Mouse (Mus musculus) left cerebral cortex, adult 9 months (tissue): ENCODE measurements at regions not wholly inside any gene's neighbourhood (a gene's known extent, or its start where the extent isn't known, plus 50 kb on each side); places are given as distances from the start of the nearest gene placed in this dataset.
"Not testable (repeated sequence)": the region's sequence is repeated elsewhere in the genome, so short reads cannot be mapped to it uniquely, and the experiment has no call there.

Experiments
- DNase-seq, 2 experiments: peaks; one replicate each; pipeline ENCODE4 v3.0.0; 2022; ENCODE audit warnings: low spot score in 2 of 2

GRCm38 (mm10) chr15:19458485-19458884 is 639.7 kb downstream of the Cdh10 start:
- no peak for DNase-seq

- DNase-seq = peak in 1 of 2 experiments; percentile 10
Observed at GRCm38 (mm10) chr15:19473521-19473920, 654.8 kb downstream of the Cdh10 start.

GRCm38 (mm10) chr15:19493556-19493955 is 674.8 kb downstream of the Cdh10 start:
- DNase-seq = not testable (repeated sequence)

- DNase-seq = no peak
Observed at GRCm38 (mm10) chr15:19519377-19519776, 700.6 kb downstream of the Cdh10 start.

GRCm38 (mm10) chr15:19540676-19541075 is 721.9 kb downstream of the Cdh10 start:
- no peak for DNase-seq

GRCm38 (mm10) chr15:19549757-19550156 is 731.0 kb downstream of the Cdh10 start:
- no peak for DNase-seq

GRCm38 (mm10) chr15:19584769-19585168 is 766.0 kb downstream of the Cdh10 start:
- no peak for DNase-seq

GRCm38 (mm10) chr15:19585281-19585680 is 766.5 kb downstream of the Cdh10 start:
- DNase-seq = no peak

GRCm38 (mm10) chr15:19593746-19594145 is 775.0 kb downstream of the Cdh10 start:
- peak in 1 of 2 experiments; percentile 12 for DNase-seq

GRCm38 (mm10) chr15:19622367-19622766 is 803.6 kb downstream of the Cdh10 start:
- DNase-seq = not testable (repeated sequence)

GRCm38 (mm10) chr15:19667380-19667779 is 781.7 kb upstream of the Cdh12 start:
- no peak for DNase-seq

GRCm38 (mm10) chr15:19675545-19675944 is 773.5 kb upstream of the Cdh12 start:
- DNase-seq = no peak

GRCm38 (mm10) chr15:19687239-19687638 is 761.8 kb upstream of the Cdh12 start:
- peak; percentile 6 to 7 for DNase-seq

- DNase-seq = no peak
Observed at GRCm38 (mm10) chr15:19711764-19712163, 737.3 kb upstream of the Cdh12 start.
